9 mouse cellular contexts compared by ENCODE assay signal in the genomic region with DNA sequence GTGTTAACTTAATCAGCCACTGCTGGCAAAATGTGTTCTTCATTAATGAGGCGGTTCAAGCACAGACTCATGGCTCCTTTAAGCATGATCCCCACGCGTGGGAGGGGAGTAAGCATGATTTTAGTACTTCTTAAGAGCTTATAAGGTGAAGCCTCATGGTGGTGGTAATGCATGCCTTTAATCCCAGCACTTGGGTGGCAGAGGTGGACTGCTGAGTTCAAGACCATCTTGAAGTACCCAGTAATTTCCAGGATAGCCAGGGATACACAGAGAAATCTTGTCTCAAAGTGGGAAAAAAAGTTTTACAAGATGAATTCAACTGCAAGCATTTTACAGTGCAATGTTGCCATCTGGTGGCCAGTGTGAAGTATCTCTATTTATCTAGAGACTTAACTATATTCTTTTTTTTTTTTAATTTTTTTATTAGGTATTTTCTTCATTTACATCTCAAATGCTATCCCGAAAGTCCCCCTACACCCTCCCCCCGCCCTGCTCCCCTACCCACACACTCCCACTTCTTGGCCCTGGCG.
A peak's percentile ranks its signal among the peaks of the same experiment; 100 is the strongest.
DNase-seq lines count a peak whose midpoint lies in the region; ATAC-seq and TF ChIP-seq lines count a peak whose summit lies in the region.
"Had no signal": no experiment of that assay in that cellular context is flagged by ENCODE, and none has a peak within 500 bp of the region (broad histone marks: within the 10 kb centered on the region; RNA-seq: fewer than 3 reads in every experiment).

No protein-coding gene starts in this region.

- DNase-seq in layer of hippocampus, postnatal 10 days (ENCODE audit: low spot score in 2 of 2) = peak; percentile 60 to 75
- DNase-seq in layer of hippocampus, adult 9-11 months = no peak
- DNase-seq in ES-E14 (ENCODE audit: low read depth, low spot score) = peak; percentile 50
- DNase-seq in adrenal gland, postnatal 25 days = peak; percentile 52
- peak; percentile 59 for DNase-seq in gastrocnemius, postnatal 10 days
- DNase-seq in lung, embryonic 14.5 days = peak; percentile 95
- DNase-seq in stomach, postnatal 0 days (ENCODE audit: low spot score) = peak; percentile 60
- no peak for DNase-seq in ovary, postnatal 10 days (ENCODE audit: low spot score)

- no peak for ATAC-seq in lung, embryonic 14.5 days (ENCODE audit: insufficient read depth)
- no peak for ATAC-seq in stomach, postnatal 0 days (ENCODE audit: low FRiP score, low TSS enrichment)

- no peaks in the 10 kb centered on the region for H3K36me3 ChIP-seq in ES-E14 (ENCODE audit: control insufficient read depth, insufficient read depth, low read length, poor library complexity, severe bottlenecking)
- H3K36me3 ChIP-seq in lung, embryonic 14.5 days (ENCODE audit: insufficient read depth) = no peaks in the 10 kb centered on the region
- H3K36me3 ChIP-seq in stomach, postnatal 0 days (ENCODE audit: control insufficient read depth, insufficient read depth, low read length) = no peaks in the 10 kb centered on the region

- 45% methylated on average over 6 of the region's 6 CpGs for WGBS in lung, embryonic 14.5 days
- WGBS in stomach, postnatal 0 days = 46% methylated on average over 6 of the region's 6 CpGs

- no peaks in the 10 kb centered on the region for H3K27me3 ChIP-seq in lung, embryonic 14.5 days (ENCODE audit: insufficient read depth, low read length)
- H3K27me3 ChIP-seq in stomach, postnatal 0 days (ENCODE audit: control insufficient read depth, insufficient read depth, low read length) = no peaks in the 10 kb centered on the region

- in situ Hi-C loops in ES-E14 (cut with MboI; ENCODE audit: low sequenced_read_pairs in 2 of 2, unreplicated experiment in 2 of 2) = loop anchor here (5.0 to 25.0 kb wide), 3 partner anchors 336 to 1441 kb away; partner anchors contain the start of gene Adamts1 (in 1 of the 2)

- no peak overlapping the region for H3K9ac ChIP-seq in ES-E14 (ENCODE audit: insufficient read depth, low read depth, low read length, poor library complexity, severe bottlenecking)
- H3K9ac ChIP-seq in lung, embryonic 14.5 days = no peak overlapping the region
- no peak overlapping the region for H3K9ac ChIP-seq in stomach, postnatal 0 days (ENCODE audit: low read length)

- no peaks in the 10 kb centered on the region for H3K4me1 ChIP-seq in ES-E14 (ENCODE audit: control insufficient read depth in 2 of 2, insufficient read depth in 2 of 2, low read length in 2 of 2, poor library complexity in 1 of 2)
- H3K4me1 ChIP-seq in lung, embryonic 14.5 days (ENCODE audit: insufficient read depth) = no peaks in the 10 kb centered on the region
- no peaks in the 10 kb centered on the region for H3K4me1 ChIP-seq in stomach, postnatal 0 days (replicated peaks; ENCODE audit: control insufficient read depth, insufficient read depth)

- H3K27ac ChIP-seq in ES-E14 (ENCODE audit: insufficient read depth, low read depth, low read length, poor library complexity, severe bottlenecking) = no peak overlapping the region
- H3K27ac ChIP-seq in lung, embryonic 14.5 days (ENCODE audit: low read depth) = no peak overlapping the region
- no peak overlapping the region for H3K27ac ChIP-seq in stomach, postnatal 0 days (replicated peaks)

- H3K9me3 ChIP-seq in ES-E14 (ENCODE audit: control insufficient read depth, insufficient read depth, low read depth, low read length) = no peaks in the 10 kb centered on the region
- no peaks in the 10 kb centered on the region for H3K9me3 ChIP-seq in lung, embryonic 14.5 days (ENCODE audit: low read depth, low read length)
- H3K9me3 ChIP-seq in stomach, postnatal 0 days (ENCODE audit: control insufficient read depth, low read length) = no peaks in the 10 kb centered on the region

- H3K4me3 ChIP-seq in ES-E14 (ENCODE audit: insufficient read depth in 1 of 2, low read depth in 1 of 2, low read length in 2 of 2, poor library complexity in 1 of 2, severe bottlenecking in 1 of 2) = no peak overlapping the region
- no peak overlapping the region for H3K4me3 ChIP-seq in lung, embryonic 14.5 days (ENCODE audit: low read depth, low read length)
- no peak overlapping the region for H3K4me3 ChIP-seq in stomach, postnatal 0 days (ENCODE audit: low read depth, low read length)
- H3K4me3 ChIP-seq: erythroblast, embryonic 14.5 days had no signal

- no peak overlapping the region for H3K4me2 ChIP-seq in lung, embryonic 14.5 days
- H3K4me2 ChIP-seq in stomach, postnatal 0 days (replicated peaks; ENCODE audit: low read depth) = no peak overlapping the region

- TF ChIP-seq CTCF in lung, embryonic 14.5 days (IDR thresholded peaks at IDR 0.05; ENCODE audit: low read depth) = peak; percentile 61
- peak; percentile 77 for TF ChIP-seq CTCF in stomach, postnatal 0 days (IDR thresholded peaks at IDR 0.05; ENCODE audit: low read depth)

- TF ChIP-seq EP300 in stomach, postnatal 0 days (optimal IDR thresholded peaks at IDR 0.05) = no peak

TF ChIP-seq in ES-E14, 5 proteins besides CTCF, POLR2A, EP300 and RAD21:
- TF ChIP-seq MAFK (IDR thresholded peaks at IDR 0.05; ENCODE audit: insufficient read depth, low read depth, low read length) = no peak
- TF ChIP-seq ZC3H11A (IDR thresholded peaks at IDR 0.05; ENCODE audit: borderline replicate concordance, low read depth, low read length) = peak; percentile 50
TF ChIP-seq in ES-E14: peak in this region for 1.

Comparison
In these comparisons a context has a peak if more than half of its experiments do, and no peak if none do; other contexts are left out.
1. DNase-seq: peak in layer of hippocampus, postnatal 10 days (2 of 2), ES-E14 (single experiment), adrenal gland, postnatal 25 days (single experiment), gastrocnemius, postnatal 10 days (single experiment), lung, embryonic 14.5 days (single experiment) and stomach, postnatal 0 days (single experiment); none in layer of hippocampus, adult 9-11 months (single experiment) and ovary, postnatal 10 days (single experiment).